Comparison of ENCODE assay signal across 27 mouse cellular contexts in genomic region chr2:31997539-31997938, GRCm38 (mm10). TPM values are rescaled to one million over a fixed set of nuclear protein-coding genes. Genes with fewer than 3 reads are reported as not detected.
"Had no signal": no experiment of that assay in that cellular context is flagged by ENCODE, and none has a peak within 500 bp of the region (broad histone marks: within the 10 kb centered on the region; RNA-seq: fewer than 3 reads in every experiment).

No protein-coding gene starts in this region.

- DNase-seq: cerebellum, adult 8-10 months; cerebellum, adult 9-10 months; cerebellum, adult 9-11 months; cerebellum, postnatal 10 days; cerebellum, postnatal 14 days; cerebellum, postnatal 25 days; cerebellum, postnatal 36 days; embryo, embryonic 11 days; forebrain, postnatal 0 days; gastrocnemius, adult 2 months; gastrocnemius, postnatal 10 days; gastrocnemius, postnatal 14 days; gastrocnemius, postnatal 25 days; heart, adult 11 months; heart, adult 18-20 months; heart, adult 2 months had no signal

- H3K9ac ChIP-seq: embryonic facial prominence, embryonic 12.5 days; embryonic facial prominence, embryonic 13.5 days; embryonic facial prominence, embryonic 15.5 days; forebrain, embryonic 12.5 days; forebrain, embryonic 13.5 days; forebrain, embryonic 15.5 days; forebrain, postnatal 0 days had no signal

- H3K27ac ChIP-seq: embryonic facial prominence, embryonic 10.5 days; embryonic facial prominence, embryonic 12.5 days; embryonic facial prominence, embryonic 13.5 days; embryonic facial prominence, embryonic 15.5 days; forebrain, embryonic 10.5 days; forebrain, embryonic 12.5 days; forebrain, embryonic 13.5 days; forebrain, embryonic 15.5 days; gastrocnemius, adult 2 months; heart, adult 2 months had no signal

- H3K4me1 ChIP-seq: embryonic facial prominence, embryonic 10.5 days; embryonic facial prominence, embryonic 12.5 days; embryonic facial prominence, embryonic 13.5 days; embryonic facial prominence, embryonic 15.5 days; forebrain, embryonic 10.5 days; forebrain, embryonic 12.5 days; forebrain, embryonic 13.5 days; forebrain, embryonic 15.5 days had no signal

- ATAC-seq: forebrain, embryonic 13.5 days; forebrain, embryonic 14.5 days; forebrain, embryonic 15.5 days; forebrain, embryonic 16.5 days; forebrain, postnatal 0 days had no signal

- H3K4me2 ChIP-seq: embryonic facial prominence, embryonic 12.5 days; embryonic facial prominence, embryonic 13.5 days; embryonic facial prominence, embryonic 15.5 days; forebrain, embryonic 12.5 days; forebrain, embryonic 13.5 days; forebrain, embryonic 15.5 days had no signal

- H3K9me3 ChIP-seq: embryonic facial prominence, embryonic 10.5 days; embryonic facial prominence, embryonic 12.5 days; embryonic facial prominence, embryonic 13.5 days; embryonic facial prominence, embryonic 15.5 days; forebrain, embryonic 10.5 days; forebrain, embryonic 12.5 days; forebrain, embryonic 13.5 days; forebrain, embryonic 15.5 days had no signal

- H3K27me3 ChIP-seq: embryonic facial prominence, embryonic 12.5 days; embryonic facial prominence, embryonic 13.5 days; embryonic facial prominence, embryonic 15.5 days; forebrain, embryonic 12.5 days; forebrain, embryonic 13.5 days; forebrain, embryonic 15.5 days had no signal

- H3K4me3 ChIP-seq: embryonic facial prominence, embryonic 10.5 days; embryonic facial prominence, embryonic 12.5 days; embryonic facial prominence, embryonic 13.5 days; embryonic facial prominence, embryonic 15.5 days; erythroblast, embryonic 14.5 days; forebrain, embryonic 10.5 days; forebrain, embryonic 12.5 days; forebrain, embryonic 13.5 days; forebrain, embryonic 15.5 days; gastrocnemius, adult 2 months; heart, adult 2 months had no signal

RNA-seq across cellular contexts. Expression of gene Aif1l, which starts 47.6 kb away (rescaled TPM):
- polyA plus RNA-seq: erythroblast, embryonic 14.5 days had no signal
